Mouse (Mus musculus) spleen, postnatal 10 days (tissue): ENCODE results near the gene Fam207a.
A peak's percentile ranks its signal among the peaks of the same experiment; 100 is the strongest.

Experiments used
- DNase-seq, 2 experiments: peaks; one replicate each; pipeline ENCODE4 v3.0.0; 2021 to 2022; ENCODE audit warnings: low spot score in 2 of 2

The Fam207a gene

DNA sequence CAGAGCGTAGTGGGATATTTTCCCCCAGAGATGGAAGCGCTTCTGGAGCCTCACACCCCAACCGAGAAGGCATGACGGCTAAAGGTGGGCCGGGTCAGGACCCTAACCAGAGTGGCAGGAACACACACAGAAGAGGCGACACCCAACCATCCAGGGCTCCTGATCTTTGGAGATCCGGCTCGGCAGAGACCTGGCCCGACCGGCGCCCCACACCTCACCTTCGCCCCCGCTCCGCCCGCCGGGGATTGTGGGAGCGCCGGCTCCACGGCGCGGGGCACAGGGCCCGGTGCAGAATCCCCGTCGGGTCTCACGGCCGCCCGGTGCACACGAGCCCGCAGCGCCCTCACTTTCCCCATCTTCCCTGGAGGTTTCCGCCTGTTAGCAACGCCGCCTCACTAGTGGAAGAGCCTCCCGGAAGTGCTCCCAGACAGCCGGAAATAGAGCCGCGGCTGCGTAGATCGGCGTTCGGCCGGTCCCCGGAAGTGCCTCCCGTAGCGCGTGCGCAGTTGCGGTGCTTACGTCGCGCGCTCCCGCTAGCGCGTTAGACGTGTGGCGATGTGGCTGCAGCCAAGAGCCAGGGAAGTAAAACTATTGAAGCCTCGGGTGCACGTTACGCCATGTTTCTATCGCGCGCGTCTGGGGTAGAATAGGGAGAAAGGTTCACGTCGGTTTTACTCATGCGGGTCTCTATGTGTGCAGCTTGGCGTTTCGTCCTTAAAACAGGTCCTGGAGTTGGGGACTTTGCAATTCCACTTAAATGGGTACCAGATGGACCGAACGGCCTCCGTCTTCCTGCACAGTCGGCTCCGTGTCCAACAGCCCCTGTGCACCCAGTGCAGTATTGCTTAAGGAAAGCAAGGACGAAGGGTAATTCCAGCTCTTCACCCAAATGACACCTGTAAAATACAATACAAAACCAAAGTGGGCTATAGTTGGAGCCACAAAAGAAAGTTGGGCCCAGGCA is at the start of gene Fam207a:
TSS of gene Fam207a (minus strand) at position 401 of the 964 bp plus-strand sequence.
- DNase-seq, result peak; percentile 82 to 95

DNA sequence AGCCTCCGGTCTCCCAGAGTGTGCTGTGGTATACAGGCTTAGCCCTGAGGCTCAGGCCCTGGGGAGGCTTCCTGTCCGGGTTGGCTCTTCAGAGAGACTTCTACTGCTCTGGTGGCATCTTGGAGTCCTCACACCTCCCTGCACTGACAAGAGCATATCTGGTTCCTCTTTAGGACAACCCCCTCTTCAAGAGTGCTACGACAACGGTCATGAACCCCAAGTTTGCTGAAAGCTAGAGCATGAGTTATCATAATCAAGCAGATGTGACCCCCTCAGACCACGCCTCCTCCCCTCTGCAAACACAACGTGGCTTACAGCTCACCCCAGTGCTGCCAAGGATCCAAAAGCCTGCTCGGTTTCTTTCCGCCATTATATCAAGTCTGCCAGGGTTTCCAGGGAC is 49.4 kb upstream of the Fam207a start:
- peak in 1 of 2 experiments; percentile 47 for DNase-seq

DNA sequence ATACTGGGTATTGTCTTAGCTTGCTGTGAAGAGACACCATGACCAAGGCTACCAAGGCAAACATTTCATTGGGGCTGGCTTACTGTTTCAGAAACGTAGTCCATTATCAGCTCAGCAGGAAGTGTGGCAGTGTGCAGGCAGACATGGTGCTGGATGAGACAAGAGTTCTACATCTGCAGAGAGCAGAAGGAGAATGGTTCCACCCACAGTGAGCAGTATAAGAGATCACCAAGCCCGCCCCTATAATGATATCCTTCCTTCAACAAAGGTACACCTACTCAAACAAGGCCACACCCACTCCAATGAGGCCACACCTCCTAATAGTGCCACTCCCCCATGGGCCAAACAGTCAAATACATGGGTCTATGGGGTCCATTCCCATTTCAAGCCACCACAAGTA is 45.9 kb upstream of the Fam207a start:
- no peak for DNase-seq

DNA sequence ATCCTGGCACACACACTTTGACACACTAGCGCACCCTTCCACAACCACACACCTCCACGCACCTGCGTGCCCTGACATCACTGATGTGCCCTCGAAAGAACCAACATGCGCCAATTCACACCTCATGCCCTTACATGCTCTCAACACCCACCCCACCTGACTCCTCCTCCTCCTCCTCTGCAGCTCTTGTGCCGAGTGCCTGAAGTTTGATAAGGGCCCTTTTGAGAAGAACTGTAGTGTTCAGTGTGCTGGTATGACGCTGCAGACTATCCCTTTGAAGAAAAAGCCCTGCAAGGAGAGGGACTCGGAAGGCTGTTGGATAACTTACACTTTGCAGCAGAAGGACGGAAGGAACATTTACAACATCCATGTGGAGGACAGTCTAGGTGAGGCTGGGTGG is 45.2 kb upstream of the Fam207a start:
- DNase-seq, result no peak

DNA sequence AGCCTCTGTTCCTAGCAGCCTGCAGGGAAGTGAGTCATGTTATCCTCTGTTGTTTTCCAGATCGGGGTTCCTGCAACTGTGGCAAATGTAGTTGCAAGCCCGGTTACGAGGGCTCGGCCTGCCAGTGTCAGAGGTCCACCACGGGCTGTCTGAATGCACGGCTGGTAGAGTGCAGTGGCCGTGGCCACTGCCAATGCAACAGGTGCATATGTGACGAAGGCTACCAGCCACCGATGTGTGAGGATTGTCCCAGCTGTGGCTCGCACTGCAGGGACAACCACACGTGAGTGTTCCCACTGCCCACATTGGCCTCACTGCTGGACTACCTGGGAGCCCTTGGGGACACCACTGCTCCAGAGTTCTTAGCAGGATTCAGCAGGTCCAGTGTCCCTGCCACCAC is 44.5 kb upstream of the Fam207a start:
- DNase-seq, result peak in 1 of 2 experiments; percentile 10

DNA sequence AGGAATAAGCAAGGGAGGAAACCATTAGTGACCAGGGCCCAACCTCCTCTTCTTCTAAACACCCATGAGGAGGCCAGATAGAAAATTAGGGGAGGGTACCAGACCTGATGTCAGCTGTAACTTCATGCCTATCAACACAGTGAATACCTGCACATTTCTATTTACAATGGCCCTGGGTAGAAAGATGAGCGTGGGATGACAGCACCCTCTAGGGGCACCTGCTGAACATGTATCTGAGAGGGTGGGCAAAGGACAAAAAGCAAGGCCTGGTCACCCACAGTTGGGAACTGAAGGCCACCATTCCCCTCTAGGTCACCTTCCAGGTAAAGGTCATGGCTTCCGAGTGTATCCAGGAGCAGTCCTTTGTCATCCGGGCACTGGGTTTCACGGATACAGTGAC is 42.1 kb upstream of the Fam207a start:
- DNase-seq, result no peak

DNA sequence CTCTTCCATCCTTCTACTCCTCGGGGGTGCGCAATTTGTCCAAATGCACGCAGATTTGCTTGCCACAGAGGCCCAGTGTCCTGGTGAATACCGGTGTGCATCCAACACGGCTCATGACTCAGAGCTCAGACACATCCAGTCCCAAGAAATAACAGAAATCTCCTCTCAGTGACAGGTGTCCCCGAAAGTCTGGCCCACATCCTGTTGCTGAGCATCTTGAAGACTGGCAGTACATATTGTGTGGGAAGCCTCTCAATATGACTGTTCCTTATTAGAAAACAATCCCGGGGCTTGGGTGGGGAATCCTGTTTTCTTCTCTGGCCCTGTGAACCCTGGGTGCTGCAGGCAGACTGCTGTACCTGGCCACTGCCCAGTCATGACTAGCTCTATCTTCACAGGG is 41.0 kb upstream of the Fam207a start:
- DNase-seq, result no peak

DNA sequence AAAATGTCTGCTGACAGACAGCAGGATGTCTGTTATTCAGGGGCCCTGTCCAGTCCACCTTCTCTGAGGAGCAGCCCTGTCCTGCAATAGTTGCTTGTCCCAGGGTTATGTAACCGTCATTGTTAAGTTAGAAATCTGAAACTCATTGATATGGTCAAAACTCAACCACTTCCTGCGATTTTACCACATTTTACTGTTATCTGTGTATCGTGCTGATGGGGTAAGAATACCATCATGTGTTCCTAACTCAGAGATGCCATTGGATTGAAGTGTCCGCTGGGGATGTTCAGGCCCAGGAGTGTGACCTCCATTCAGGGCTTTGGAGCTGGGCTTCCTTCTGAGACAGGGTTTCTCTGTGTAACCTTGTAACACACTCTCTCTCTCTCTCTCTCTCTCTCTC is 39.3 kb upstream of the Fam207a start:
- no peak for DNase-seq

DNA sequence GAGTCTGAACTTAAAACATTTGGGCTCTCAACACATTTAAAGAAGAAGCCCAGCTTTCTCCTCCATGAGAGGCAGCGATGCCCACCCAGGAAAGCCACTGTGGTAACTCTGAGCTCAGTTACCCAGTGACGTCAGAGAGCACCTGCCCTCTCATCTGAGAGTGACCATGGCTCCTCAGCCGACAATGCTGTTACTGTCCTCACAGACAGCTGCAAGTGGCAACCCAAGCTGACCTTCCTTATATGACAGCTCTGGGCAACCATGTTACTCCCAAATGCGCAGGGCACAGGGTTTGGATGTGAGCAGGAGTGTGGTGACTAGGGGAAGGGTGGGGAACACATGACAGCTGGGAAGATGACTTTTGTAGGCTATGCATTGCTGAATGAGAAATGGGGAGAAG is 37.7 kb upstream of the Fam207a start:
- no peak for DNase-seq

DNA sequence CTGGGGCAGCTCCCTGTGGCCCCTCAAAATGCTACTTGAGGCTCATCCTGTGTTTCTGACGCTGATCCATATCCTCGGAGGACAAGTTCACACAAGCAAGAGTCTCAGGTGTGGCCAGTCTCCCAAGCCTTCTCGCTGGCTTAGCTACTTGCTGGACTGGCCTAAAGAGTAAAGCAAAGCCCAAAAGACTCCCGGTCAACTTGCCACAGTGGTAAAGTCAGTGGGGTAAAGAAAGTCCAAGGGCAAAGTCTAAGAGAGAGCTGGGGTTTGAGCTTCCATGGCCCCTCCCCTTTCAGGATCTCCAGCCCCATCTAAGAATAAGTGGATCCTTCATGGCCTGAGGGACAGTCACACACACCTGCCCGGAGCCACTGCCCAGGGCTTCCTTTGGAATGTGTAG is 36.6 kb upstream of the Fam207a start:
- no peak for DNase-seq

DNA sequence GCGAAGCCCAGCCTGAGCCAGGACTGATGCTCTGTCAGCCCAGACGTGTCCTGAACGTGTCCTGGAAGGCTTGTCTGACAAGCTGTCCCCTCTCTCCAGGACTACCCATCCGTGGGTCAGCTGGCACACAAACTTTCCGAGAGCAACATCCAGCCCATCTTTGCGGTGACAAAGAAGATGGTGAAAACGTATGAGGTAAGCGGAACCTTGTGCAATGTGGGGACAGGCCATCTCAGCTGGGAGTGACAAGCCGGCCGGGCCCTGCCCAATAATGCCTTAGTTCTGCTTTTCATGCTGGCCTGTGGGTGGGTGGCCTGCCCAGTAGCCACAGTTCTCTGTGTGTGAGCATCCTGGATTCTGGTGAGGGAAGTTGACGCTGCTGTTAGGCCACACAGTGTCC is 35.3 kb upstream of the Fam207a start:
- DNase-seq, result peak in 1 of 2 experiments; percentile 33

DNA sequence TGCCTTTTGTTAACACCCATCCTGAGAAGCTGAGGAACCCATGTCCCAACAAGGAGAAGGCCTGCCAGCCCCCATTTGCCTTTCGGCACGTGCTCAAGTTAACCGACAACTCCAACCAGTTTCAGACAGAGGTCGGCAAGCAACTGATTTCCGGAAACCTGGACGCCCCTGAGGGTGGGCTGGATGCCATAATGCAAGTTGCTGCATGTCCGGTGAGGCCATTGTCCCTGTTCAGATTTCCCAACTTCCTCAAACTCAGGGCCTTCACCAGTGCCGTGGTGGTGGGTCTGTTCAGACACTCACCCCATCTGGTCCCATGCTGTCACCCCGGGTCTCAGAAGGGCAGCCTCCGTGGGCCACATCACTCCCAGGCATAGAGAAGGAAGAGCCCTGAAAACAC is 33.0 kb upstream of the Fam207a start:
- no peak for DNase-seq

DNA sequence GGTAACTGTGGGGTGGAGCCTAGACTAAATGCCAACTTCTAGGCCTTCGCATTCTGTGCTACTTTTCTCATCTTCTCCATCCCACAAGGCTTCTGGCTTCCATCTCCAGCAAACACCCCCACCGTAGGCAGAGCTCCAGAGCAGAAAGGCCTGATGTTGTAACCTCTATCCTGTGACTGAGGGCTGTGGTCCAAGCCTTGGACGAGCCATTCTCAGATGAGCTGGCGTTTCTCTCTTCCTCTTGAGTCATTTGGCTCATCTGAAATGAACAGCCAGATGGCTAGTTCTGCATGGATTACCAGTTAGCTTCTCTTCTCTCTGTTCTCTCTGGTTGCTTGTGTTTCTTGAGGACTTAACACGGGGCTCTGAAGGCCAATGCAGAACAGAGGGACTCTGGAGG is 29.3 kb upstream of the Fam207a start:
- DNase-seq, result no peak

DNA sequence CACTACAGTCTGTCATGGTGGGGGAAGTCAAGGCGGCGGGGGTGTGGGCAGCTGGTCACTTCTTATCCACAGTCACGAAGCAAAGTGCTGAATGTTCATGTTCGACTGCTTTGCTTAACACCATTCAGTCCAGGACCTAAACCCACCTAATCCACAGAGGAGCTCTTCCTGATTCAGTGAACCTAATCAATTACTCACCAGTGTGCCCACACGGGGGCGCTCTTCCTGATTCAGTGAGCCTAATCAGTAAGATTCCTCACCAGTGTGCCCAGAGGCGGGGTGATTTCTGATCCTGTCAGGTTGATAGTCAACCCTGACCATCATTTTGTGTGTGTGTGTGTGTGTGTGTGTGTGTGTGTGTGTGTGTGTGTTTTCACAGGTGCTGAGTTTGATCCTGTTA is 27.6 kb upstream of the Fam207a start:
- peak in 1 of 2 experiments; percentile 78 for DNase-seq

DNA sequence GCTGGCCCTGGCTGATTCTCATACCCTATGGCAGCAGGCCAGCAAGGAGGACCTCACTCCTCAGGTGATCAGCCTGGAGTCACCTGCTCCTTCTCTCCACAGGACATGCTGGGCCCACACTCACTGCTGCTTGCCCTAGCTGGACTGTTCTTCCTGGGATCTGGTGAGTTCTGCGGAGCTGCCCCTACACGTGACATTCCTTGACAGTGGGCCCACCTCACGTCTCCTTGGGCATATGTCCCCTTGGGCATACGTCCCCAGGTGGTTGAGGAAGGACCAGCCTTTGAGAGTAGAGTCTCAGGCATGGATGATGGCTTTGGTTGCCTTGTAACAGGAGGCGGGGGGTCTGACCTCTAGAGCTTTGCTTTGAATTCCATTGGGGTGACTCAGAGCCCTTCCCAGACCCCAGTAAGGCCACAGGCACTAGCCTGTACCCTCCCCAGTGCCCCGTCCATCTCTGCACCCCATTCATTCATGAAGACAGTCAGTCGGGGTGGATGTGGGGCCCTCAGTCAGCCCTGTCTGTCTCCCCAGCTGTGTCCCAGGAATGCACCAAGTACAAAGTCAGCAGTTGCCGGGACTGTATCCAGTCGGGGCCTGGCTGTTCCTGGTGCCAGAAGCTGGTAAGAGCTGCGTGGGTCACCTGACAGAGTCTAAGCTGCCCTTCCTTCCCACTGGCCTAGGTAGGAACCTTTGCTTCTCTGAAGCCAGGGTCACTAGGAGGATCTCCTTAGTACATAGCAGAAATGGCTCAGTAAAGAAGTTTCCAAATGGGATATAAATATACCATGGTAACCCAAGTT is 26.5 kb upstream of the Fam207a start:
- DNase-seq, result no peak

DNA sequence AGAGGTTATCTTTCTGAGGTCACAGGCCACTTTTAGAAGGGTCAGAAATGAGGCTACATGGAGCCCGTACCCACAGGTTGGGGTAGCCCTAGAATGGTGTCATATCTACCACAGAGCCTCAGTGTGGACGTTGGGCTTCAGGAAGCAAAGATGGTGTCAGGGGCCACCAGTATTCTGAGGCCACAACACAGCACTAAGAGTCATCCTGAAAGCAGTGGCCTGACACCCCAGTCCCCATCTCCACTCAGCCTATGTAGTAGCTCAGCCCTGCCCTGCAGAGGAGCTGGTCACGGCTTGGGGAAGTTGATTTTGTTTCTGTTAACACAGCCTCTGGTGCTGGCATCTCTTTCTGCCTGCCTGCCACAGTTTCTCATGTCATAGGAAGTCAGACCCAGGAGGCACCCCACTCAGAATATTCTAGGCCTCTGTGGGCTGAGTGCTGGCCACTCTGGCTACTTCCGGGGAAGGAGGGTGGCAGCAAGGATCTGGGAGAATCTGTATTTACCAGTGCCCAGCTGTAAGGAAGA is 25.1 kb upstream of the Fam207a start:
- no peak for DNase-seq

DNA sequence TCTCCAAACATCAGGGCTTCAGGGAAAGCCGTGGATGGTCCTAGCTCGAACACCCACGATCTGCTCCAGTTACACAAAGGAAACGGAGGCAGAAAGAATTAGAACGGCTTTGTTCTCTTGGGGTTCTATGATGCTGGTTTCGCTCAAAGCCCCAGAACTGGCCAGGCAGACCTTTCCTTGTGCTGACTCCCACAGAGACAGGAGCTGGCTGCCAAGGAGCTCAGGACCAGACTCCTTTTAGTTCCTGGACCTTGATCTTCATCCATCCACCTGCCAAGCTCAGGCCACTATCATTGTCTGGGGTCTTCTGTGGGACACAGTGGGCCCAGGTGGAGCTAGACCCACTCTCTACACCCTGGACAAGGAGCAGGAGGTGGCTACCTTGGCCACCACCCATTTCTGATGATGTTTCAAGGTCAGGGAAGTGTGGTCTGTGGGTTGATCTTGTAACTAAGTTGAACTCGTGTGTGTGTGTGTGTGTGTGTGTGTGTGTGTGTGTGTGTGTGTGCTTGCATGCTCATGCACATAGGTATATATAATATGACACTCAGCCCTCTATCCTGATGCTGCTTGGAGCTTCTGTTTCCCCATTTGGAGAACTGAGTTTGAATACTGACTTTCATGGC is 23.8 kb upstream of the Fam207a start:
- no peak for DNase-seq

DNA sequence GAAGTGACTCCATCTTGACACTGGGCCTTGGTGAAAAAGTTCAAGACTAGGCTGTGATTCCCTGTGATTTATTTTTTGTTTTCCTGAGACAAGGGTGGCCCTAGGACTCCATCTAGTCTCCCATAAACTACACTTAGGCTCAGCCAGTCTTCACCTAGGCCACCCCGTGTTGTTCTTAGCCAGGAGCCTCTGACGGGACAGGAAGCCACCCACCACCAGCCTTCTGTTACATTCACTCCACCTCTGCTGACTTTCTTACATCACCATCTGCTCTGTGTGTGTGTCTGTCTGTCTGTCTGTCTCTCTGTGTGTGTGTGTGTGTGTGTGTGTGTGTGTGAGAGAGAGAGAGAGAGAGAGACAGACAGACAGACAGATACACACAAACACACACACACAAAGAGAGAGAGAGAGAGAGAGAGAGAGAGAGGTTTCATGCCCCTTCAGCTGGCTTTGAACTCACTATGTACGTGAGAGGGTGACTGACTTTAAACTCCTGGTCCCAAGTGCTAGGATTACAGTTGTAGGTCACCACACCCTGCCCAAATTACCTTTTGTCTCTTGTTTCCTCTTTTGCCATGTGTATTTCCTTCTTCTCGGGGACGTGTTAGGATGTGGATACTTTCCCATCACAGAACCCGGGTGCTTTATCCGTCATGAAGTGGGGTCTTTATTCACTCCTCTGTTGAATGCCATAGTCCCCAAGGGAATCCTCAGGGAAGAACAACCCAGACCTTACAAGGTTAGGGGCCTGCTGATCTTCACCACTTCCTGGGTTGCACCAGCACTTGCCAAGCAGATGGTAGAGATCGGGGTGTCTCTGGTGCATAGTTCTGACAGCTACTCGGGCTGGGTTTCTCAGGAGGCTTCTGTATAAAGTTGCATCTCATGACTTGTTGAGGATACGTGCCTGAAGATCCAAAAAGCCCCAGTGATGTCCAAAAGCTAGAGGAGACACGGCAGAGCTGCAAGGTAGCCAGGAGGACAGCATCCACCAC is 21.9 kb upstream of the Fam207a start:
- DNase-seq, result no peak

DNA sequence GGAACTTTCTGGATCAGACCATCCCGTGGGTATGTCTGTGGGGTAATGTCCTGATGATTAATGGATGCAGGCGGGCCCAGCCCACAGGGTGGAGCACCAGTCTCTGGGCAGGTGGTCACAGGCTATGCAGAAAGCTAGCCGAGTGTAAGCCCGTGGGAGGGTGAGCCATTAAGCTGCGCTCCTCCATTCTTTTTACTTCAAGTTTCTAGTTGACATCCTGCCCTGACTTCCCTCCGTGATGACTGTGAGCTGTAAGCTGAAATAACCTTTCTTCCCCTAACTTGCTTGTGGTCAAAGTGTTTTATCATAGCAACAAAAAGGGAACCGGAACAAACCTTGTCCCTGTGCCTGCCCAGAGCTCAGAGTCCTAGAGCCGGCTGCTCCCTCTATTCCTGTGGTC is 21.1 kb upstream of the Fam207a start:
- no peak for DNase-seq

DNA sequence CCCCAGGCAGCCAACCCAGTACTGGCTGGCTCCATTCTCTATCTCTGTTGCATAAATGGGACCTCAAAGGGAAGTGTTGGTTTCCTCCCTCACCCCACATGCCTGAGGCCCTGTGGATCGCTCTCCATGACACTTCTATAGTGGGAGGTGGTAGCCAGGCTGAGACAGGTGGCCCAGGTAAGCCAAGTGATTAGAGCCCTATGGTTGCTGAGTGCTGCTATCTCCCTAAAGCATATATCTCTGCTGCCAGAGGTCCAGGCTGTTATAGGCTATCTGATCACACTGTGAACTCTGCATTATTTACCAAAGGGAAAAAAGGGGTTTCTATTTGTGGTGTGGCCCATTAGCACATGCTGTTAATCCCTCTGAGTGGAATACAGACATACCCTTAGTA is 16.4 kb upstream of the Fam207a start:
- DNase-seq, result no peak
